Mouse (Mus musculus): Measurements from ENCODE around the gene Plcxd3. TPM values are rescaled to one million over a fixed set of nuclear protein-coding genes. Genes with fewer than 3 reads are reported as not detected.
"Not testable (repeated sequence)": the region's sequence is repeated elsewhere in the genome, so short reads cannot be mapped to it uniquely, and the experiment has no call there.

Gene Plcxd3
- polyA plus RNA-seq, 1 experiment from 2014 or later = 2.9 TPM

DNA sequence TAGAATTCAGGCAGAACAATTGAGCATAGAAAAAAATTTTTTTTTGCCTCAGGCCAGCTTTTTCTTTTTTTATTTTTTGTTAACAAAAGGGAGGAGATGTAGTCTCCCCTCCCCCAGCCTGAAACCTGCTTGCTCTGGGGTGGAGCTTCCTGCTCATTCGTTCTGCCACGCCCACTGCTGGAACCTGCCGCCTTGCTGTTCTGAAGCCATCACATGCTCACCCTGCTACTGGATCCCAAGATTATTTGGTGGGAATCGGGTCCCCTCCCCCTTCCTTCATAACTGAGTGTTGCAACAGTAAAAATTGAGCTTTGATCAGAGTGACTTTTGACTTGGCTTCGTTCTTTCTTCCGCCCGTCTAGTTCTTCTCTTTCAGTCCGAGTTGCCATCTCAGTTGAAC lies 224.0 kb downstream of the Plcxd3 start:
- WGBS = 87% methylated on average over 8 of the region's 8 CpGs
- H3K4me1 ChIP-seq; H3K27me3 ChIP-seq (ENCODE audit: insufficient read depth, poor library complexity, severe bottlenecking); H3K9me3 ChIP-seq; DNase-seq (ENCODE audit: low spot score); H3K4me3 ChIP-seq; H3K27ac ChIP-seq; H3K36me3 ChIP-seq: not testable (repeated sequence)

DNA sequence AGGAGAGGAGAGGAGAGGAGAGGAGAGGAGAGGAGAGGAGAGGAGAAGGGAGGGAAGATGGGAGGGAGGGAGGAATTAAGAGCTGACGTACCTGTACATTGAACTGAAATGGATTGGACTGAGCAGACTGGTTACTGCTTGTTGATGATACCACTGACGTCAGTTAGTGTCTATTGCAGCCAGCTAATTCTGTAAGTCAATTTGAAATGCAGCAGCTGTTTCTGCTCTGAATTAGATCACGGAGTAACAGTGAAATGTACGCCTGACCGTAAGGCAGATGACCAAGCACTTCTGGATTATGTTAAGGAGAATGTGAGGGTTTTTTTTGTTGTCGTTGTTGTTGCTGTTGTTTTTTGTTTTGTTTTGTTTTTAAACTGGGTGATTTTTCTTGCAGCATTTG lies 230.3 kb downstream of the Plcxd3 start:
- no peak for DNase-seq (ENCODE audit: low spot score)
- H3K4me3 ChIP-seq = no peak overlapping the region
- H3K27ac ChIP-seq = no peak overlapping the region
- no peaks in the 10 kb centered on the region for H3K9me3 ChIP-seq
- H3K4me1 ChIP-seq = no peaks in the 10 kb centered on the region
- 84% methylated on average over 6 of the region's 6 CpGs for WGBS
- no peaks in the 10 kb centered on the region for H3K27me3 ChIP-seq (ENCODE audit: insufficient read depth, poor library complexity, severe bottlenecking)
- no peaks in the 10 kb centered on the region for H3K36me3 ChIP-seq

All from heart, embryonic 10.5 days (tissue).